Mouse (Mus musculus) myocyte (in vitro differentiated cells): ENCODE results near the gene Tfr2.

ENCODE experiments used
- E2F4 ChIP-seq: IDR thresholded peaks from one replicate; pipeline ENCODE4 v1.6.1; 2011; ENCODE audit warnings: mild to moderate bottlenecking, control low read depth, moderate library complexity; ENCODE audit not compliant: insufficient read depth
- MAX ChIP-seq: IDR thresholded peaks from one replicate; pipeline ENCODE4 v1.6.1; 2011; ENCODE audit warnings: low read depth, mild to moderate bottlenecking, control low read depth
- MYOD1 ChIP-seq, 3 experiments: IDR thresholded peaks; one replicate each; pipeline ENCODE4 v1.6.1; 2011; ENCODE audit warnings: control low read depth in 2 of 3, low read depth in 2 of 3, mild to moderate bottlenecking in 2 of 3, moderate library complexity in 1 of 3; ENCODE audit not compliant: insufficient read length in 2 of 3, control insufficient read depth in 1 of 3
- MYOG ChIP-seq, 3 experiments: IDR thresholded peaks; one replicate each; pipeline ENCODE4 v1.6.1; 2011; ENCODE audit warnings: control low read depth in 2 of 3, low read depth in 2 of 3, mild to moderate bottlenecking in 2 of 3; ENCODE audit not compliant: insufficient read length in 2 of 3, control insufficient read depth in 1 of 3, insufficient read depth in 1 of 3
- POLR2A ChIP-seq: IDR thresholded peaks from one replicate; pipeline ENCODE4 v1.6.1; 2011; ENCODE audit warnings: low read depth, mild to moderate bottlenecking, control low read depth, moderate library complexity; ENCODE audit not compliant: insufficient read length
- TCF12 ChIP-seq: IDR thresholded peaks from one replicate; pipeline ENCODE4 v1.6.1; 2011; ENCODE audit warnings: mild to moderate bottlenecking, control low read depth; ENCODE audit not compliant: poor library complexity, insufficient read depth, severe bottlenecking
- USF1 ChIP-seq: IDR thresholded peaks from one replicate; pipeline ENCODE4 v1.6.1; 2011; ENCODE audit warnings: low read depth, mild to moderate bottlenecking, control low read depth, moderate library complexity

DNA sequence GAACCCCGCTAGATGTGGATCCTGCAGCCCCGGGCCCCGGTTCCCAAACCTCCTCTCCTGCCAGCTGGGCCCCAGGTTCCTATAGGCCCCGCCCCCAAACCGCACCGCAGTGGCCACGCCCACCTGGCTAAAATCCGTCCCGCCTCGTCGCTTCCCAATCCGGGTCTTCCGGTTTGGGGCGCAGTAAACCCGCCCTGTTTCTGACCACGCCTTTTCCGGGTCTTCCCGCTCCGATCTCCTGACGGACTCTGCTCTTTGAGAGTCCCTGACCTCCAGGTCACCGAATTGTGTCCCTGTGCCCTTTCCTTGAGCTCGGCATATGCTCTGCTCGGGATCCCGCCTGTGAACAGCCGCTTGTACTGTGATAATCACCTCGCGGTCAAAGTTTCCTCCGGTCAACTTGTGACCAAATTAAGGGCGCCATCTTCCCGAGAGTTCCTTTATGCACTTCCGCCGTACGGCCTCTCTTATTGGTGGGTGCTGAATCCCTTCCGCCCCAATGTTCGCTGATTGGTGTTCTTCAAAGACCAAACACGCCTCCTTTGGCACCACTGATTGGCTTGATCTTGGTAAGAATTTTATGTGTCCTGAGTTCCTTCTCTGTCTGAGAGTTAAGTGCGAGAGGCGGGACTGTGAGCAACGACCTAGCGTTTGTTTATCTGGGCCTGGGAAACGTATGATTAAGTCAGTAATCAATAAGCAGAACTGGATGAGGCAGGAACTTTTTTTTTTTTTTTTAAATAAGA is 31.2 kb downstream of the Tfr2 start, which contains the start of gene Mospd3:
- TF ChIP-seq MAX = no peak
- TF ChIP-seq POLR2A = peak; percentile 60
- TF ChIP-seq USF1 = no peak
- TF ChIP-seq MYOG (IDR thresholded peaks at IDR 0.05; ENCODE audit: control insufficient read depth in 1 of 3, insufficient read depth in 1 of 3, insufficient read length in 2 of 3, low read depth in 2 of 3) = peak in 1 of 3 experiments; percentile 29
- TF ChIP-seq MYOD1 (IDR thresholded peaks at IDR 0.05; ENCODE audit: control insufficient read depth in 1 of 3, insufficient read length in 2 of 3, low read depth in 2 of 3) = peak in 1 of 3 experiments; percentile 0
- no peak for TF ChIP-seq E2F4
- TF ChIP-seq TCF12 = no peak
